Mouse (Mus musculus) embryonic fibroblast, embryonic 13.5 days (primary cell): ENCODE measurements around the gene G2e3. TPM values are rescaled to one million over a fixed set of nuclear protein-coding genes. Genes with fewer than 3 reads are reported as not detected.

Source experiments
- H3K27ac ChIP-seq: 2 replicates; pipeline ENCODE4 v1.5.1; 2012; ENCODE audit warnings: low read length, control low read depth, inconsistent platforms; ENCODE audit not compliant: insufficient read depth
- H3K4me1 ChIP-seq: 2 replicates; pipeline ENCODE4 v1.6.1; 2011; ENCODE audit warnings: low read length; ENCODE audit not compliant: control insufficient read depth, insufficient read depth
- H3K4me3 ChIP-seq: 2 replicates; pipeline ENCODE4 v1.5.1; 2011; ENCODE audit warnings: mild to moderate bottlenecking, control low read depth, low read length; ENCODE audit not compliant: insufficient read depth
- CTCF ChIP-seq: IDR thresholded peaks from 2 replicates; pipeline ENCODE4 v1.5.1; 2011; ENCODE audit warnings: mild to moderate bottlenecking, control low read depth, low read length, moderate library complexity, borderline replicate concordance; ENCODE audit not compliant: insufficient read depth
- POLR2A ChIP-seq: IDR thresholded peaks from 2 replicates; pipeline ENCODE4 v1.6.1; 2011; ENCODE audit warnings: low read depth, mild to moderate bottlenecking, control low read depth, low read length, moderate library complexity
- polyA plus RNA-seq: library from polyadenylated mRNA; stranded (reverse); fragments of >200 nt; gene quantifications from 2 replicates; pipeline ENCODE4 v1.2.4, GENCODE M21; 2011; ENCODE audit warnings: low read depth; ENCODE audit not compliant: missing spikeins, insufficient read length

Gene G2e3
- polyA plus RNA-seq, 1 experiment = 27.5 TPM

DNA sequence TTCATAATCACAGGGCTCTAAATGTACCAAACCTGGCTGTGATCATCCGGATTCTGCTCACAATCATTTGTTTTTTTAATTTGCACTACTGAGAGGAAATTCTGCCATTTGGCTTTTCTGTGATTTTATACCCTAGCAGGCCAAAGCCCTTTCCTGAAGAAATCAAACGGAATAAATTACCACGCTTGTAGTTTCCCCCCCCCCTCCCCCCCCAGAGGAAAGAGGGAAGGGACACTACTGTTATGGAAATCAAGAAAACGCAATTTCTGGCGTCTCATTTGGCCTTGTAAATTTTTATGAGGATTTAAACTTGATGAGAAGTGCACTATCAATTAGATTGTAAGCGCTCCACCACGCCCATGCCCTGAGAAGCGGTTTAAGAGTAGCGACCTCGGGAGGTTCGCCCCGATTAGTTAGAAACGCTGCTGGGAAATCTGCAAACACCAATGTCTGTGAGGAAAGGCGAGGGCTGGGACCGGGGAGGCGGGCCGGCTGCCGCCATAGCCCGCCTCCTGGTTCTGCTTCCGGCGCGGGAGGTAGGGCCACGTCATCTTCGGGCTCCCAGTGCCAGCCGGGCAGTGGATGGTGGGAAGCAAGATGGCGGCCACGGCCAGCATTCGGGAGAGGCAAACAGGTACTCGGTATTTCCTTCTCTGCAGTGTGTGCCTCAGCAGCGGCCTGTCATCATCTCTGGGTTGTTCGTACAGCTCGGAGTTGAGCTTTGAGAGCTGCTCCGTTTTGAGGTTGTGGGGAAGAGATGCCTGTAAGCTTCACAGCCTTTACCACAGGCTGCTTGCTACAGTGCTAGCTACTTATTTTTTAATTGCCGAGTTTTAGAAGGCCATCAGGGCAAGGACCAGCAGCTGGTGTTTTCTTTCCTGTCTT, 29.4 kb downstream of the G2e3 start, which contains the start of gene Scfd1:
Scfd1 (plus strand) TSS at position 508 of the 885 bp plus-strand sequence.
- Histone ChIP-seq H3K27ac (peak within 1 kb of the TSS; percentile 65), H3K4me1 (no peaks in the 10 kb centered on the region), H3K4me3 (peak within 1 kb of the TSS; percentile 95)
- TF ChIP-seq POLR2A (peak; percentile 94), CTCF (no peak)

DNA sequence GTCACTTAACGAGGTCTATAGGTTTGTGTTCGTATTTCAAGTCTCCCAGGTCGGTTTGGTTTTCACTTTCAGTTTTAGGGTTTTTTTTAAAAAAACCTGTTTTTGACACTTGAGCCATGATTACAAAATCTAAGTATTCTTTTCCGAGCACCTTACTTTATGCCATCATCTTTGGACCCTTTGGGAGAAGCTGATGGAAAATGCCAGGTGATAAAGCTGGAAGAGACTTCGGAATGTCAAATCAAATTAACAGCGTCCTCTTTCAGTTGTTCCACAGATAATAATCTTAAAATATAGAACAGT, 30.0 kb downstream of the G2e3 start:
- peak overlapping the region; percentile 95 for H3K4me3 ChIP-seq
- peak overlapping the region; percentile 65 for H3K27ac ChIP-seq
- TF ChIP-seq CTCF = no peak
- no peak for TF ChIP-seq POLR2A
- no peaks in the 10 kb centered on the region for H3K4me1 ChIP-seq

DNA sequence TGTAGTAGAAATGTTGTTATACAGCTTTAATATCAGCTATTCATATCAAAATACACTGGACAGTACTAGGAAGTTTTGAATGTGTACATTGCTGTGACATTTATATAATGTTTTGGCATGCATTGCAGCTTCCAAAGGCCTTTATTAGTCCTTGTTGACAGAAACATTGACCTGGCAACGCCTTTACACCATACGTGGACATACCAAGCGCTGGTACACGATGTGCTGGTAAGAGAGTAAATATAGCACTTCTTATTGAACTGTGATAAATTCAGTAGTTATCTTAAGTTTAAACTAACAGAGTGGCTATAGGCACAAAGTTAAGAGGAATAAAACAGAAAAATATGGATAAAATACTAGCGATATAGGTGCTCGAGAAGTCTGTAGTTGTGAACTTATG, 52.0 kb downstream of the G2e3 start:
- Histone ChIP-seq H3K4me3 (no peak overlapping the region), H3K27ac (no peak overlapping the region), H3K4me1 (no peaks in the 10 kb centered on the region)
- no peak for TF ChIP-seq CTCF
- TF ChIP-seq POLR2A = no peak

DNA sequence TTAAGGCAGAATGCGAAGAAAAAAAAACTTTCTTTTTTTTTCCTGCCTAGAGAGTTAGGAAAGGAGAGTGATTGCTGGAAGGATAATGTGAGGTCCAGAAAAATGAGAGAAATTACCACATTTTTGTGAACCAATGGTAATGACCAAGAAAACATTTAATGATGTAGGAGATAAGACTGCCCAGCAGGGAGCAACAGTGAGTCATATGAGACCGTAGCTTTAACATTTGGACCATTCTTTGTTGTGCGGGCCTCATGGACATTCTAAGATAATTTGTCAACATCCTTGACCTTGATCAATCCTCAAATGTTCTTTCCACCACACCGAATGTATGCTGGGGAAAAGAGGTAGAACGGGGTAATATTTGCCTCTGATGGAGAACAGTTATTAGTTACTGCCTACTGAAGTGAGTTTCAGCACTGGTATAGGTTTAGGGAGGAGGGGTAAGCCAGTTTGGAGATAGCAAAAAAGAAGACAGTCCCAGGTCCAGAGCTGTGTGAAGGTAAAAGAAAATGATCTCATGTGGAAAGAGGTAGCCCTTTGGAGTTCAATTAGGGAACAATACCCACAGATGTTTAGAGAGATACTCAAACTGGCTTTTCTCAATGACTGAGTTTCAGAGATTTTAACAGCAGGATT, 54.3 kb downstream of the G2e3 start:
- TF ChIP-seq POLR2A (no peak), CTCF (no peak)
- Histone ChIP-seq H3K4me1 (no peaks in the 10 kb centered on the region), H3K27ac (no peak overlapping the region), H3K4me3 (no peak overlapping the region)

GRCm38 (mm10) chr12:51403987-51404586, 56.2 kb downstream of the G2e3 start:
- H3K27ac ChIP-seq = no peak overlapping the region
- TF ChIP-seq POLR2A (no peak), CTCF (no peak)
- H3K4me3 ChIP-seq = no peak overlapping the region
- H3K4me1 ChIP-seq = no peaks in the 10 kb centered on the region

- no peak overlapping the region for H3K27ac ChIP-seq
- H3K4me1 ChIP-seq = no peaks in the 10 kb centered on the region
- no peak overlapping the region for H3K4me3 ChIP-seq
- TF ChIP-seq CTCF = no peak
- no peak for TF ChIP-seq POLR2A
Observed at GRCm38 (mm10) chr12:51411362-51411761, 63.5 kb downstream of the G2e3 start.

Other genes starting within 250 kb of the G2e3 start
- gene Scfd1, start 29.4 kb downstream of the G2e3 start, polyA plus RNA-seq = 94.2 and 101 TPM in 2 replicates
- gene Coch, start 245.3 kb downstream of the G2e3 start, polyA plus RNA-seq = 3.8 and 14.8 TPM in 2 replicates